Mouse (Mus musculus) frontal cortex, postnatal 25 days (tissue): ENCODE data around the gene Alcam.

Experiments
- DNase-seq, 2 experiments: peaks; one replicate each; pipeline ENCODE4 v3.0.0; 2022; ENCODE audit warnings: low spot score in 2 of 2

Alcam gene

DNA sequence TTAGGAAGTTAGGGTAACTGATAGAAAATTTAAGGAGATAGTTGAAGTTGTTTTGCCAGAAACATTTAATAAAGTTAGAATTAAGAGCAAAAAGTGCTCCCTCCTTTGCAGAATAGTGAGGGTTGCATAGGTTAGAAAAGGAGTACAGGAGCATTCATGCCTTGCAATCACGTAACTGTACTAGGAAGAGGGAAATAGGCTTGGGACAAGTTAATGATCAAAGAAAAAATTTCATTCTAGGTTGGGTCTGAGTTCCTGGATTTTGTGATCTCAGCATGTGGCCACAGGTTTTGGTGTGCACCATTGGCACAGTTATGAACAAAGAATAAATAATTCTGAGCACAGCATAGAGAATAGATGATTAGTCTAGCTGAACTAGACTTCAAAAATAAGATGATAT is 192.1 kb downstream of the Alcam start:
- no peak for DNase-seq

DNA sequence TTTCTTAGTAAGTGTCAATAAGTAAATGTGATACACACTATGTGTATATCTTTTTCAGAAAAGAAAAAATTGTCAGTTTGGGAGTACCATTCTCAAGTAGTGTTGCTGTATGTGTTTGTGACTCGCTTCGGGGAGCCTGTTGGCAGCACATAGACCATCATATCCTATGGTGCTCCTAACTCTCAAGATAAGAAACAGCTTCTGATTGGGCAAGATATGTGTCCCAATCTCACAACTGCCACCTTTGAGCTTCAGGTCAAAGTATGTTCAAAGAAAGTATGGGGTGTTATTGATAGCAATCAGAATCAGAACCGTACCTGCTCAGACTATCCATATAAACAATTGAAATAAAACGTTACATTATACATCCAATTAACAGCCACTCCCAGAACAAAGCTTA is 202.9 kb downstream of the Alcam start:
- DNase-seq = no peak

DNA sequence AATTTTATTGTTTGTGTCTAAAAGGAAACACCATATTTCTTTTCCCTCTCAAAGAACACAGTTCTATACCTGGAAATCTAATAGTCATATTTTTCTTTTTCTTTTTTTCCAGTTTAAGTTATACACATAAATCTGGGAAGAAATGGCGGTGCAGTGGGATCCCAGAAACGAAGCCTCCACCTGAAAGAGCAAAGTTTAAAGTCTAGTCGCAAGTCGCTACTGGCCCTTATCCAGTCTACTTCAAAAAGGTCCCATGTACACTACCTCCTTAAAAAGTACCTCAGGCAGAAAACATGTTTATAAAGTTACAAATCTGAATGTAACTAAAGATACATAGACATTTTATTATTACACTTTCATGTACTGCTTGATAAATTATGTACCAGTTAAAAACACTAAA is 203.7 kb downstream of the Alcam start:
- DNase-seq = no peak

DNA sequence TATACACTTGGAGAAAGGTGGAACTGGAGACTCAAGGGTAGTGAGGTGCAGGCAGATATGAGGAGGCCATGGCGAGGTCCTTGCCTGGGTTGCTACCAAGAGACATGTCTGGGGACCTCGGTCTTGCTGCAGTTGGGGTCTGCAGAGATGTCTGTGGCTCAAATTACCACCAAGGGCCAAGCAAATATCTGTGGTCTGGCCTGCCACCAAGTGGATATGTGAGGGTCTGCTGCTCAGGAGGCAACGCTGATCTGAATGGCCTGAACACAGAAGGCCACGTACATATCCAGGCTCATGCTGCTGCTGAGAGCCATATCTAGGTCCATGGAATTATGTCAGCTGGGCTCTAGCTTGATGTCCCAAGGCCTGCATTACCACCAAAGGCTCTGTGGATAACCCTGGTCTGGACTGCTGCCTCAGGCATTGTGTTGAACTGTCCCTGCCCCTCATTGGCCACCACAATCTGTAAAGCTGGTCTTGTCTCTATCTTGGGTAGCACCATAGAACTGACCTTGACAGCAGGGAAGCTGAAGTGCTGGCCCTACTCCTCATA is 210.4 kb downstream of the Alcam start:
- DNase-seq = no peak

DNA sequence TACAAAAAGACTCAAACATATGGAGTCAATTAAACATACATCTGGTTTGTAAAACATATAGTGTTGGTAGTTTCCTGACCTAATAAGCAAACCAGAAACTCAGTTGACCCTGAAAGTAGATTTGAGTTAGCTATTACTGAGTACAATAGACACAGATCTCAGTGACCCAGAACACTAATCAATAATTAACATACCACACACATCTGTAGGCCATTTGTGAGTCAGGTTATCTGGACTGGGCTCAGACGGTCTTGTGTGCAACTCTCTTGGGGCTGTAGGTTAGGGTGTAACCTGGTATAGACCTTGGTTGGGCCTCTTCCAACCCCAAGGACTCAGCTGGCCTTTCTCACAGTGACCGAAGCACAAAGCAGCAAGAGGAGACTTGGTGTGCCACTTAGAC is 211.7 kb downstream of the Alcam start:
- no peak for DNase-seq

DNA sequence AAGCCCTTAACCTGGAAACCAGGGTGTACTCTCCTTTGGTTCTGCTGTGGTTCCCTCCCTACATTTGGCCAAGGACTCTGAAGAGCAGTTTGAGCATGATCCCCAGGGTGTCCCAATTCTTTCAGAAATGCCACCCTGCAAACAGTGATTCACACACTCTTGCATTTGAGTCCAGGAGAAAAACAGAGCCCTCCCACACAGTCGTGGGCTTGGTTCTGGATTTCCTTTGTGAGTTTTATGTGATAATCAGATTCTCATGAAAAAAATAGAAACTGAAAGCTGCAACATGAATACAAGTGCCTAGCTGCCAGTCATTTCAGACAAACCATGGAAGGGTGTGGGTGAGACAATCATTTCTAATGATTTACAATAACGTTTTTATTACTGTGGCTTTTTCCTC is 223.9 kb downstream of the Alcam start:
- DNase-seq = no peak

DNA sequence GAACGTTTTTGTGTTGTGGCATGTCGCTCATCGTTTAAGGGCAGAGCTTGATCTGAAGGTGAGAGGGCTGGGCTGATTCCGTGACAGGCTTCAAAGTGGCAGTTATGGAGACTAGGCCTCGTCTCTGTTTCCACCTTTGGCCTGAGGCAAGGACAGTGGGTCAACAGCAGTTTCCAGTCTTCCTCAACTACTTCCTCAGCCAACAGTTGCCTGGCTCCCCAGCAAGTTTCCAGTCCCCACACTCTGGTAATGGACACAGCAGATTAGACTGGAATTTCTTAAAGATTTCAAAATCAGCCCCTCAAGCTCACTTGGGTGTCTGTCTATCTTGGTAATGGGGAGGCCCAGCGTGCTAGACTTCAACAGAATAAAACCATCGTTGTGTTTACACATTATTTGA is 224.4 kb downstream of the Alcam start:
- DNase-seq = no peak

DNA sequence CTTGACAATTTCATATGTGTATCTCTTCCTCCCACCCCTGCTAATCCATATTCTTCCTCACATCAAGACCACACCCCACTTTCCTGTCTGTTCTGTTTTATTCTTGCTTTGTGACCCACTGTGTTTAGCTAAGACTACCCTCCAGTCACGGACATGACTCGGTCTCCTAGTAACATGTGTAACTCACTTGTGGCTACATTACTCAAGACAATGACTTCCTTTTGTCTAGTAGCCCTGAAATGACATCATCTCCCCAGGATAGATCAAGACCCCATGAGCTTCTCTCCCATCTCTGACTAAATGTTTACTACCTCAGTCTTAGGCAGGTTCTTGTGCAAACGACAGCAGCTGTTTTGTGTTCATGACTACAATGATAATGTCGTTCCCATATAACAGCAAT is 231.0 kb downstream of the Alcam start:
- no peak for DNase-seq

DNA sequence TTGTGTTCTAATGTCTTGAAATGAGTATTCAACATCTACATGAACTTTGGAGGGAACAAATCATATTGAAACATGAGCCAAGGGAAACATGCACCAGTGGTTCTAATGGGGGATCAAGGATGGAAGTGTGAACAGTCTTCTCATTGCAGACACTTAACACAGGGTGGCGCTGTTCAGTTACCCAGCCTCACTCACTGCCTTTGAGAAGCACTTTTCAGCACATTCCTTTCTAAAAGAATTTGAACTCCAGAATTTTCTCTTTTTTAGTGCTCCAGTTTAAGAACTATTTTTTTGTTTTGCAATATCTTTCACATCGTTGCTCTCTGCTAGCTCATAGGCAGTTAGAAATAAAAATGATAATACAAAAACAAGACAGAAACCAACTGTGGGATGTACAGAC is 234.8 kb downstream of the Alcam start:
- DNase-seq = no peak

DNA sequence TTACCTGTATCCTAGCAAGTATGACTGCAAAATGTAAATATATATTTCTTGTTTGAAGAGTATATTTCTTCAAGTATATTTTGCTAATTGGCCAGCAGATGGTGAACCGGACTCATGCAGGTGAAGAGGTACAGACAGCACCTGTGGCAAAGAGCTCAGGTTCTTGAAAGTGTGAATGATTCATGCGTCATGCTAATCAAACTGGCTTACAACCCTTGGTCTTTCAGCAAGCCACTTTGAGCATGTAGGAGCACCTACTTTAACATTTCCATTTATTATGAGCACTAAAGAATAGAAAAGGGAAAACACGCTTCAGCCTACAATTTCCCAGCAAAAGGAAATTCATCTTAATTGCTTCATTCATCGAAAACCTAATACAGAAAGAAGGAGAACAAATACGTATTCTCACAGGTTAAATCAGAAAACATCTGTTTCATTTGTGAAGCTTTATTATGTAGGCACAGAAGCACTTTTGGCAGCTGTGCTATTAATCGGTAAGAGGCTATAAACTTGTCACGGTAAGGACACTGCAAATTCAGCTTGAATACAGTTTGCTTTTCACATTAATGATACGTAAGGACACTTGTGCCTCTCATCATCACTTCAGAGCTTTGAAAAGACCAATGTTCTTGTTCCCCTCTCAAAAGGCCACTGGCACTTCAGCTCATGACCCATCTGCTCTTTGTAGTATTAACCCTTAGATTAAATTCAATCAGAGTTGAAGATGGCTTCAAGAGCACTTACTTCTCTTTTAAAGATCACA is 242.8 kb downstream of the Alcam start:
- DNase-seq = no peak

DNA sequence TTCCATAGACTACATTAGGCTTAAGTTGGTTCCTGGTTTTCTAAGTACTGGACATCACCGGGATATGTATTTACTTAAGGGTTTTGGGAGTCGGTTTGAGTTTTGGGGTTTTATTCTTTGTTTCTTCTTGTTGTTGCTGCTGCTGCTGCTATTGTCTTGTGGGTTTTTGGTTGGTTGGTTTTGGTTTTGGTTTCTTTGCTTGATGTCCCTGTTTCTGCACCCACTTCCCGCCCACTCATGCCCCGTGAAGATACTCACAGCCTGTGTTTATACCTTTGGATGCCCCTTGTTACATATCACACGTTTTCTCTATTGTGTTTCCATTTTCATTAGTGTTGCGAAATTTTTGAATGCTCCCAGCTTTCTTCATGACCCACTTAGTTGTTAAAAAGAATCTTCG is 253.8 kb downstream of the Alcam start:
- DNase-seq = no peak
